Mouse (Mus musculus) 3134 (cell line): ENCODE measurements around the gene Syna.

Experiments
- DNase-seq: peaks from one replicate; pipeline ENCODE4 v3.0.0-alpha.2; 2011; ENCODE audit warnings: low spot score; ENCODE audit not compliant: insufficient read length; ENCODE audit errors: extremely low read depth

Syna gene

DNA sequence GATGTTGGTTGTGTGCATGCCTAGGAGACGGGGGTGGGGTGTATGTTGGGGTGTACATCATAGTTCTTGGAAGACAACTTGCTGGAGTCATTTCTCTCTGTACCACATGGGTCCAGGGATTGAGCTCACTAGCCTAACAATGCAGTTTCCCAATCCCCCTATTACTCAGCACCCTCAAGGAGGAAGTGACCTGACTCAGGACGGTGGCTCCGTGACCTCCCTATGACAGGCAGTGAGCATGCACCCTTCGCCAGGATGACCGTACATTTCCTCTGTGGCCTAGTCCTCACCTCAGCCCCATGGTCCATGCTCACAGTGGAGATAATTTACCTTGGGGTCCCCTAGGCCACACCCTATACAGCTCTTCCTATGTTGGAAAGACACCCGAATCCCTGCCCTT, 27.6 kb downstream of the Syna start:
- DNase-seq = peak; percentile 47

GRCm38 (mm10) chr5:134531585-134531984, 28.4 kb downstream of the Syna start:
- DNase-seq = no peak

DNA sequence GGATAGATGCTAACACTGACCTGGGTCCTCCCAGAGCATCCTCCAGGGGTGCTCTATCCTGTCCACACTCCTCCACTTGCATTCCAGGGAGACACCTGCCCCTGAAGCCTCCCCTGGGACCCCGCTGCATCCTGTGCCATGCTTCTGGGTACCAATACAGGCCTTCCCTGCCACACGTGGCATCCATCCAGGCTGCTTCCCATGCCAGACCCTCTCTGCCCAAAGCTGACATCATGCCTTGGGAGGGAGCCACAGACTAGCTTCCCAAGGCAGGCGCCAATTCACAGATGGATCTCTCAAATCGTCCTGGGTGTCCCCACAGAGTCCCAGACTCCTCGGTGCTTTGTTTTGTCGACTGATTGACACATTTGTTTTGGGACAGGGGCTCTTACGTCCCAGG, 29.1 kb downstream of the Syna start:
- peak; percentile 55 for DNase-seq

DNA sequence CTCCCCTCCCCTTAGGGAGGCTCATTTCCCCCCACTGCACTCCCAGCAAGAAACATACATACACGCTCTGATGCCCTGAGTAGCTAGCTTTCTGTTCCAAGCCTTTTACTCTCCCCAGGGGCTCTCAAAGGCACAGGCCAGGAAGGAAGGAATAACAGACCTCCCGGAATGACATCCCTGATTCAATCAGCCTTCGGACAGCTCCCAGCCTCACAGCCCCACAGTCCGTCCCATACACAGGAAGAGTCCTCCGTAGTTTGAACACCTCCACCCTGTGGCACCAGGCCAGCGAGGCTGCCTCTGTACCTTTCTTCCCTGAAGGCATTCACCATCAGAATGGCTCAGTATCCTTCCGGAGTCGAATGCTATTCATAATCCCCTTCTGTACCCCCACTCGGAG, 31.5 kb downstream of the Syna start:
- DNase-seq = no peak

GRCm38 (mm10) chr5:134525971-134526711, 33.8 kb downstream of the Syna start:
- peak; percentile 60 for DNase-seq

DNA sequence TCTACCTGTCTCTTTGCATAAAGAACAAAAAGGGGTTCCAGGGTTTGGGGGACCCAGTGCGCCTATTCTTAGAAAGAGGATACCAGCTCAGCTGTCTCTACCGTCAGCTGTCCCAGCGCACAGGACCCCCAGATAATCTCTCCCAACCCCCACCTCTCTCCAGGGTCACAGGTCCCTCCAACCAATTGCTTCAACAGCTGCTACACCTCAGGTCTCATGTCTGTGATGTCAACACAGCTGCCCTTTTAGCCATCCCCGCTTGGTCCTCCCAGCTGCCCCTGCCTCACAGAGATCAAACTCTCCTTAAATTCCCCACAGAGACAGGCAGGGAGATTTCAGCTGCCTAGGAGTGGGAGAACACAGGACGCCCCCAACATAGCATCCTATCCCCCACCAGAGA, 36.2 kb downstream of the Syna start:
- DNase-seq = no peak

GRCm38 (mm10) chr5:134522524-134522923, 37.4 kb downstream of the Syna start:
- DNase-seq = no peak

- no peak for DNase-seq
These were observed 38.2 kb downstream of the Syna start for GRCm38 (mm10) chr5:134521806-134522205.

- no peak for DNase-seq
These were observed 38.8 kb downstream of the Syna start for GRCm38 (mm10) chr5:134521131-134521530.

- no peak for DNase-seq
These were observed 39.9 kb downstream of the Syna start for GRCm38 (mm10) chr5:134520120-134520519.

DNA sequence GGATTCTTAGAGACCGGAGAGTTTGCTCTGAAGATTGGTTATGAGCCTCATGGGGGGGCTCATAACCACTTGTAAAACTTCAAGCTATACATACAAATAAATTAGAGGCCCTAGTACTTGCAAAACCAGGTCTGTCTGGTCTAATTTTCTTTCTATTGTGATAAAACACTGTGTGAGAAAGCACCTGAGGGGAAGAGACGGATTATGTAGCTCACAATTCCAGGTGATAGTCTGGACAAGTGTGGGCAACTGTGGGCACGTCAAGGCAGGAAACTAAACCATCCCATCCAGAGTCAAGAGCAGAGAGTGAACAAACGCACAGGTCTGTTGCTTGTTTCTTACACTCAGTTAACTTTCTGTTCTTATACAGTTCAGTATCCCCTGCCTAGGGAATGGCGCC, 40.5 kb downstream of the Syna start:
- no peak for DNase-seq

- DNase-seq = no peak
These were observed 47.9 kb downstream of the Syna start for GRCm38 (mm10) chr5:134512086-134512485.

GRCm38 (mm10) chr5:134510266-134510665, 49.7 kb downstream of the Syna start:
- DNase-seq = no peak

DNA sequence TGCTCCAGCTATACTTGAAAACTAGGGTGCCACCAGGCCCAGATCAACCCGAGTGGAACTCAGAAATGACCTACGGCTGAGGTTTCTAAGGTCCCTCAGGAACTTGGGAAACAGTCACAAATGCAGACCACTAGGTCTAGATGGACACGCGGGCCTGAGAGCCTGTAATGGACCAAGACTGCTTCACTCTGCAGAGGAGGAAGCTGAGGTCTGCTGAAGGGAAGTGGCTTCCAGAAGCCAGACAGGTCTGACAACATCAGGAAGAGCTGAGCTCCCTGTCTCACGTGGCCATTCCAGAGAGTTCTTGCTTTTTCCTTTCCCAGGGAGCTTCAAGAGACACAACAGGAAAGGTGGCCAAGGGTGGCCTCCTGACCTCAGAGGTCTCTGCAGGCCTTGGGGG, 51.0 kb downstream of the Syna start:
- no peak for DNase-seq
